Mouse (Mus musculus): ENCODE measurements around the gene Nfasc.

Nfasc gene

DNA sequence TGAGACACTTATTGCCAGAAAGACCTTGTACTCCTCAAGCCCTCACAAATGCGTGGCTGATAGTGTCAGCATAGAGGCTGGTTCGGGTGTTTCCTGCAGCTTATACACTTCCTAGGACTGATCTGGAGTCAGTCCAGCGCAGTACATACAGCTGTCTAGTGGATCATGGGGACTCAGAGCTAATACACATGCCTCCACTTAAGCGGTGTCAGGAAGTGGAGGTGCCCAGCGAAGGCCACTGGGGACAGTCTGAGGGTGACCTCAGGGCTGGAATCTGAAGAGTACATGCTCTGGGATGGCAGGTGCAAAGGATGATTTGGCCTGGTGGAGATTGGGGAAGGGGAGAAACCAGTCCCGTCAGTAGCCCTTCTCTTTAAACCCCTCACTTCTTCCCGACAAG lies 200.9 kb downstream of the Nfasc start:
- DNase-seq (ENCODE audit: low spot score) = no peak

DNA sequence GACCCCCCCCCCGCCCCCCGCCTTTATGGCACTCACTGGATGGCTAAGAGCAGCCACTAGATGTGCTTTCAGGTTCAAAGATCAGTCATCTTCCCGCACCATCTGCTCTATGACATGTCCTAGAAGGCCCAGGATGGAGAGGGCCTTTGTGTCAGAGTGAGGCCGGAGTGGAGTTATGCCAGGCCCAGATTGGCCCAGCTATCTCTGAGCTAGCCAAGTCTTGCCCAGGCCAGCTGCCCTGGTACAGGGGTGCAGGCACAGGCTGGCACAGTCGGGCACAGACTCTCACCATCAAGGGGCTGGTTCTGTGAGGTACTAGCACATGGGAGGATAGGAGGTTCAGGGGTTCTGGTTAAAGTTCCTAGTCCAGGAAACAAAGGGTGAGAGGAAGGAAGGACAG lies 203.9 kb downstream of the Nfasc start:
- DNase-seq (ENCODE audit: low spot score) = no peak

DNA sequence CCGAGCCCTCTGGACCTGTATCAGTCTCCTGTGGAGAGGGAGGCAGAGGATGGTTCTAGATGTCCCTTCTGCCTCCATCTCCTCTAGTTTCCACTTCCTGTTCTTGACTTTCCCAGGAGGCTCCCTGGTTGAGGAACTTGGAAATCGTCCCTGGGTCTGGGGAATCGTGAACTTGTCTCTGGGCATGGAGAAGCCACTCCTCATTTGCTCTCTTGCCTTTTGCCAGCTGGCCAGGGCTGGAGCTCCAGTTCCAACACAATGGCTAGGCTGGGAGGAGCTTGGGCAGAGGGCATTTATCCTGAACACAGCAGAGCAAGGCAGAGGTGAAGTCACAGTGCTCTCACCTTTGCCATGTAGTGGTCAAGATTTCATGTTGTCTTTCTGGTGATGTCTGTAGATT lies 205.2 kb downstream of the Nfasc start:
- DNase-seq (ENCODE audit: low spot score) = no peak

GRCm38 (mm10) chr1:132535541-132535940 lies 206.1 kb downstream of the Nfasc start:
- DNase-seq (ENCODE audit: low spot score) = no peak

- DNase-seq (ENCODE audit: low spot score) = no peak
Observed at GRCm38 (mm10) chr1:132533840-132534239, 207.8 kb downstream of the Nfasc start.

- DNase-seq (ENCODE audit: low spot score) = no peak
Observed at GRCm38 (mm10) chr1:132532521-132532920, 209.1 kb downstream of the Nfasc start.

DNA sequence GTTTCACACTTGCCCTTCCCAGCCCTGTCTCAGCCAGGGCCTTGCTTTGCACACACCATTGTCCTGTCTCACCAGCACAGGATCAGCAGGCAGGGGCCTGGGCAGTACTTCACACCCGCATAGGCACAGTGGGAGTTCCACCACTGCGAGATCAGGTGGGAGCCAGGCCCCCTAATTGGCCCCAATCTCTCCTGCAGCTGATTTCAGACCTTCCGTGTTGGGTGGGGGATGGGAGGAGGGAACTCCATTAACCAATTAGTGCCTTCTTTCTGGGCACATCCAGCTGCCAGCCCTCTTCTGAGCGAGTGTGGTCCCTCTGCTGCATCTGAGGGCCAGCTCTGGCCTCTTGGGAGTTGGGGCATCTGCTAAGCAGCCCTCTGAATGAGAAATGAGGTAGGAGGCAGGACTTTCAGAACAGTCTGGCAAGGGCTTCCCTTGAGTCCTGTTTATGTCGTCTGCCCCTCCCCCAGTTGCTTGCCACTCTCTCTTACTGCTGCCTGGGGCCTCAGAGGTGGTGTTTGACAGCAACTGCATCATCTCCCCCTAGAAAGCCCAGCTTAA lies 210.9 kb downstream of the Nfasc start:
- no peak for DNase-seq (ENCODE audit: low spot score)

GRCm38 (mm10) chr1:132528647-132529334 lies 212.8 kb downstream of the Nfasc start:
- DNase-seq (ENCODE audit: low spot score) = no peak

- DNase-seq (ENCODE audit: low spot score) = no peak
Observed at GRCm38 (mm10) chr1:132528071-132528470, 213.5 kb downstream of the Nfasc start.

DNA sequence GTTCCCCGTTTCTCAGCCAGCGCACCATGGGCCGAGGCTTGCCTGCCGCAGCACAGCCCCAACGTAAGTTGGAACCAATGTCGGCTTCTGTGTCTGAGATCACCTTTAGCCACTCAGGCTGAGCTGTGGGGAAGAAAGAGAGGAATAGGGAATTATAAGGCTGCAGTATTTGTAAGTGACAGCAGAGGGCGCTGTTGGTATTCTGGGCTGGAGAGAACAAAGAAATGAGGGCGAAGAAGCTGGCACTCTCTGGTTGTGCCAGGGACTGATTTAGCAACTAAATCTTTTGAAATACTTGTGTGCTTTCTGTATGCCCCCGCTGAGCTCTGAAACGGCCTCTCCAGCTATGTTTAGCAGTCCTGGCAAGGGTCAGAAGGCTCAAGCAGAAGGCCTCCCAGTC lies 215.8 kb downstream of the Nfasc start:
- peak; percentile 66 for DNase-seq (ENCODE audit: low spot score)

- DNase-seq (ENCODE audit: low spot score) = no peak
Observed at GRCm38 (mm10) chr1:132523920-132524319, 217.7 kb downstream of the Nfasc start.

DNA sequence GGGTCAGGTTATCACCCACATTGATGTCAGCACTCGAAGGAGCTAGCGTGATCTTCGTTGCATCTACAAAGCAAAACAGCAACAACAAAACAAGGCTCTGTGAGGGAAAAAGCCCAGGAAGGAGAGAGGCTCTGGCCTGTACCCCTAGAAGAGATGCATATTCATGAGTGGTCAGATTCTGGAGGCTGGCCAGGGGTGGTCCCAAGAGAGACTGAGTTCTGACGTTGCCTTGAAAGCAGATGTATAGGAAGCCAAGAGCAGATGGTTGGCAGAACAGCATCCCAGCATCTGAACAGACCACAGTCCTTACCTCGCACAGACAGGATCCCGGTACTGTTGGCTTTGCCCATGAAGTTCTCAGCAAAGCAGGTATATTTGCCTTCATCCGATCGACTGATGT lies 218.5 kb downstream of the Nfasc start:
- DNase-seq (ENCODE audit: low spot score) = no peak

GRCm38 (mm10) chr1:132520764-132521163 lies 220.8 kb downstream of the Nfasc start:
- peak; percentile 24 for DNase-seq (ENCODE audit: low spot score)

GRCm38 (mm10) chr1:132519734-132520133 lies 221.9 kb downstream of the Nfasc start:
- DNase-seq (ENCODE audit: low spot score) = no peak

DNA sequence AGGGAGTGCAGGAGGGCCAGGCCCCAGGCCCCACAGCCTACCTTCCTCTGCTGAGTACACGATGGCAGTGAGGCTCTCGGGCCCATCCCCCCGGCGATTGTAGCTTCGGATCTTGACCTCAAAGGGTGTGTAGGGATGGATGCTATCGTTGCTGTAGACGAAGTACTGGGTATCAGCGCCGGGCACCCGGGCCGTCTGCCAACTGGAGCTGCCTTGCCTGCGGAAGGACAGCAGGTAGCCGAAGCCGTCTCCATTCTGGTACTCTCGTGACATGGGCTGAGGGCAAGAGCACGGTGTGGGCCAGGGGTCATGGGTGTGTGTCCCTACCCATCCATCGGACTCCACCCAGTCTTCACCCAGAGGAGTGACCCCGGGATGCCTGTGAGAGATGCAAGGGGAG lies 223.0 kb downstream of the Nfasc start:
- DNase-seq (ENCODE audit: low spot score) = no peak

- no peak for DNase-seq (ENCODE audit: low spot score)
Observed at GRCm38 (mm10) chr1:132516776-132517175, 224.8 kb downstream of the Nfasc start.

- no peak for DNase-seq (ENCODE audit: low spot score)
Observed at GRCm38 (mm10) chr1:132515339-132515738, 226.3 kb downstream of the Nfasc start.

Measured in urinary bladder, postnatal 25 days (tissue).